Mouse (Mus musculus) ES-E14 (cell line): ENCODE measurements around the gene Rnase10. TPM values are rescaled to one million over a fixed set of nuclear protein-coding genes. Genes with fewer than 3 reads are reported as not detected.
"Not testable (repeated sequence)": the region's sequence is repeated elsewhere in the genome, so short reads cannot be mapped to it uniquely, and the experiment has no call there.

Experiments used
- DNase-seq: peaks from one replicate; pipeline ENCODE4 v3.0.0-alpha.2; 2013; ENCODE audit warnings: low read depth, low spot score
- H3K27ac ChIP-seq: 2 replicates; pipeline ENCODE4 v1.5.1; 2012; ENCODE audit warnings: low read depth, mild to moderate bottlenecking, low read length, moderate library complexity, mixed read lengths; ENCODE audit not compliant: poor library complexity, insufficient read depth, severe bottlenecking
- H3K36me3 ChIP-seq: 2 replicates; pipeline ENCODE4 v1.6.1; 2012; ENCODE audit warnings: mild to moderate bottlenecking, low read length, moderate library complexity, mixed read lengths; ENCODE audit not compliant: control insufficient read depth, poor library complexity, insufficient read depth, severe bottlenecking
- H3K4me1 ChIP-seq, 2 experiments: fragments of 150-350 bp in 1 of 2; sonication (generic) in 1 of 2; 2 replicates each; pipeline ENCODE4 v1.6.1; 2012; ENCODE audit warnings: low read length in 2 of 2, mild to moderate bottlenecking in 1 of 2, mixed read lengths in 1 of 2; ENCODE audit not compliant: control insufficient read depth in 2 of 2, insufficient read depth in 2 of 2, poor library complexity in 1 of 2
- H3K4me3 ChIP-seq, 2 experiments: fragments of 150-350 bp in 1 of 2; sonication (generic) in 1 of 2; 2 replicates each; pipeline ENCODE4 v1.5.1; 2012; ENCODE audit warnings: low read length in 2 of 2, low read depth in 1 of 2, mild to moderate bottlenecking in 1 of 2, mixed read lengths in 1 of 2; ENCODE audit not compliant: insufficient read depth in 1 of 2, poor library complexity in 1 of 2, severe bottlenecking in 1 of 2
- H3K9ac ChIP-seq: 2 replicates; pipeline ENCODE4 v1.6.1; 2012; ENCODE audit warnings: low read depth, mild to moderate bottlenecking, low read length, mixed read lengths; ENCODE audit not compliant: poor library complexity, insufficient read depth, severe bottlenecking
- H3K9me3 ChIP-seq: fragments of 150-350 bp; sonication (generic); 2 replicates; pipeline ENCODE4 v1.6.1; 2012; ENCODE audit warnings: low read depth, mild to moderate bottlenecking, low read length; ENCODE audit not compliant: control insufficient read depth, insufficient read depth
- CHD2 ChIP-seq: IDR thresholded peaks from 2 replicates; pipeline ENCODE4 v1.6.1; 2014; ENCODE audit warnings: mild to moderate bottlenecking, low read depth, low read length, inconsistent platforms
- HCFC1 ChIP-seq: IDR thresholded peaks from 2 replicates; pipeline ENCODE4 v1.6.1; 2012; ENCODE audit warnings: low read length, inconsistent platforms, borderline replicate concordance; ENCODE audit not compliant: insufficient read depth
- MAFK ChIP-seq: IDR thresholded peaks from 2 replicates; pipeline ENCODE4 v1.6.1; 2014; ENCODE audit warnings: mild to moderate bottlenecking, low read depth, low read length, inconsistent platforms; ENCODE audit not compliant: insufficient read depth
- ZC3H11A ChIP-seq: IDR thresholded peaks from 2 replicates; pipeline ENCODE4 v1.6.1; 2012; ENCODE audit warnings: low read depth, mild to moderate bottlenecking, inconsistent platforms, low read length, borderline replicate concordance
- ZNF384 ChIP-seq: IDR thresholded peaks from 2 replicates; pipeline ENCODE4 v1.6.1; 2012; ENCODE audit warnings: low read depth, low read length, inconsistent platforms
- in situ Hi-C, 2 experiments: fragments of 600-800 bp; cut with MboI; formaldehyde crosslinking; loops; one replicate each; pipeline ENCODE4 v1.15.1; 2025; ENCODE audit warnings: low sequenced_read_pairs in 2 of 2, inconsistent platforms in 1 of 2; ENCODE audit not compliant: unreplicated experiment in 2 of 2
- total RNA-seq: library from RNA; depleted of rRNA; stranded (reverse); fragments of 300-350 nt; gene quantifications from 2 replicates; pipeline ENCODE4 v1.2.3, GENCODE M21; 2012

Gene Rnase10
- total RNA-seq, 1 experiment: not detected

GRCm38 (mm10) chr14:50975001-50975400, 32.5 kb upstream of the Rnase10 start:
- no peak overlapping the region for H3K27ac ChIP-seq
- no peak overlapping the region for H3K4me3 ChIP-seq
- no peaks in the 10 kb centered on the region for H3K36me3 ChIP-seq
- H3K9ac ChIP-seq: no peak overlapping the region
- no peak for TF ChIP-seq HCFC1
- peaks cover 5 to 19% of the 10 kb centered on the region in 2 experiments; a peak in 3 of 4 replicates for H3K4me1 ChIP-seq
- DNase-seq: no peak
- in situ Hi-C loops: no loop called here
- no peaks in the 10 kb centered on the region for H3K9me3 ChIP-seq

- Histone ChIP-seq H3K9me3 (no peaks in the 10 kb centered on the region), H3K4me3 (no peak overlapping the region), H3K4me1 (peaks cover 5 to 20% of the 10 kb centered on the region in 2 experiments), H3K36me3 (no peaks in the 10 kb centered on the region), H3K9ac (no peak overlapping the region), H3K27ac (no peak overlapping the region)
- in situ Hi-C loops: no loop called here
- no peak for TF ChIP-seq HCFC1
- no peak for TF ChIP-seq ZC3H11A
- no peak for TF ChIP-seq MAFK
- TF ChIP-seq CHD2: no peak
- TF ChIP-seq ZNF384: no peak
- DNase-seq: no peak
These were observed 30.9 kb upstream of the Rnase10 start for GRCm38 (mm10) chr14:50976674-50977073.

- in situ Hi-C loops, H3K9me3 ChIP-seq: not testable (repeated sequence)
These were observed 29.1 kb upstream of the Rnase10 start for GRCm38 (mm10) chr14:50978451-50978850.

GRCm38 (mm10) chr14:50979631-50980030, 27.9 kb upstream of the Rnase10 start:
- Histone ChIP-seq H3K9me3 (no peaks in the 10 kb centered on the region), H3K27ac (peak overlapping the region; percentile 86), H3K4me1 (peaks cover 9 to 16% of the 10 kb centered on the region in 2 experiments), H3K36me3 (no peaks in the 10 kb centered on the region), H3K4me3 (no peak overlapping the region), H3K9ac (peak overlapping the region; percentile 32; the same call in 1 of the 2 replicates)
- in situ Hi-C loops: no loop called here
- TF ChIP-seq MAFK (no peak), HCFC1 (no peak), CHD2 (no peak), ZC3H11A (no peak), ZNF384 (no peak)
- no peak for DNase-seq

More at GRCm38 (mm10) chr14:50978451-50978850, 29.1 kb upstream of the Rnase10 start:
- H3K4me1 ChIP-seq: peaks cover 9 to 16% of the 10 kb centered on the region in 2 experiments
- not testable (repeated sequence) for H3K27ac ChIP-seq, H3K36me3 ChIP-seq, H3K4me3 ChIP-seq, DNase-seq, H3K9ac ChIP-seq

GRCm38 (mm10) chr14:50981207-50981606, 26.3 kb upstream of the Rnase10 start:
- TF ChIP-seq ZC3H11A (no peak), ZNF384 (no peak), MAFK (no peak), CHD2 (no peak), HCFC1 (no peak)
- DNase-seq: no peak
- Histone ChIP-seq H3K36me3 (no peaks in the 10 kb centered on the region), H3K27ac (0 out of 2 replicates have a peak overlapping the region, but pooled peaks have one; percentile 25), H3K9ac (no peak overlapping the region), H3K4me1 (peaks cover 9 to 16% of the 10 kb centered on the region in 2 experiments), H3K4me3 (no peak overlapping the region), H3K9me3 (no peaks in the 10 kb centered on the region)
- in situ Hi-C loops: no loop called here
